Mouse (Mus musculus): ENCODE measurements around the gene Egr2.

GRCm38 (mm10) chr10:67559765-67560394 lies 24.6 kb downstream of the Egr2 start:
- TF ChIP-seq POLR2A (IDR thresholded peaks at IDR 0.05; ENCODE audit: borderline replicate concordance, extremely low read depth, insufficient read depth, insufficient read length, poor library complexity, severe bottlenecking) (no peak), CTCF (IDR thresholded peaks at IDR 0.05; ENCODE audit: borderline replicate concordance, extremely low read depth, insufficient read depth, insufficient read length) (no peak)
